Mouse (Mus musculus): ENCODE data around the gene Adamts20. TPM values are rescaled to one million over a fixed set of nuclear protein-coding genes. Genes with fewer than 3 reads are reported as not detected.

The Adamts20 gene
- polyA plus RNA-seq, 1 experiment: not detected

DNA sequence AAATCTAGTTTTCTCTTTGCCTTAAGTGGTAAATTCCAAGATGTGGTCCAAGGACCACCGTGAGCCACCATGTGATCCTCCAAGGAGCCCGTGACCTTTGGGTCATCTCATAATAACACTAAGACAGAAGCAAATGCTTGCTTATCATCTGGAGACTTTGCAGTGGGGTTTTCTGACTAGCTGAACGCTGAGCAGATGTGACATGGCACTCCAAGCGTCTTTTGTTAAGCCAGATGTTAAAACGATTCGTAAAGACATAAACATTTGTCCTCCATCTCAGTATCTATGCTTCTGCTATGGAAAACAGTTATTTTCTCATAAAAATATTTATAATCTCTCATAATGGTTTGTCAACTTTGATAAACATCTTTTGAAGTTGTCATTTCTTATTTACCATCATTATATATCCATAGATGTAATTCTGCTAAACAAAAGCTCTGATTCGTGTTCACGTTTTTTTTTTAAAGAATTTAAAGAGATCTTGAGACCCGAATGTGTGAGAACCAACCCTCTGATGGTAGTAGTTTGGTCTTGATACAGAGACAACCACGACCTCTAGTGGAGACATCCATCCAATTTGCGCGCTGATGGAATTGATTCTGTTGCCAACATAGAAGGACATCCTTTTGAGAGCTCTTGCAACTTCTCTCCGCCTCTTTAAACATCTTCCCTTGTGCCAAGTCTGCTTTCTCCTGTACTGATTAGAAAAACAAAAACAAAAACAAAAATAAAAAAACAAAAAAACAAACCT, 212.1 kb downstream of the Adamts20 start:
- no peak for TF ChIP-seq GATA1 (IDR thresholded peaks at IDR 0.05; ENCODE audit: low read length)

- TF ChIP-seq GATA1 (IDR thresholded peaks at IDR 0.05; ENCODE audit: low read length): no peak
Measured at GRCm38 (mm10) chr15:94249766-94250165, 215.5 kb downstream of the Adamts20 start.

- TF ChIP-seq GATA1 (IDR thresholded peaks at IDR 0.05; ENCODE audit: low read length): no peak
Measured at GRCm38 (mm10) chr15:94248386-94248785, 216.8 kb downstream of the Adamts20 start.

DNA sequence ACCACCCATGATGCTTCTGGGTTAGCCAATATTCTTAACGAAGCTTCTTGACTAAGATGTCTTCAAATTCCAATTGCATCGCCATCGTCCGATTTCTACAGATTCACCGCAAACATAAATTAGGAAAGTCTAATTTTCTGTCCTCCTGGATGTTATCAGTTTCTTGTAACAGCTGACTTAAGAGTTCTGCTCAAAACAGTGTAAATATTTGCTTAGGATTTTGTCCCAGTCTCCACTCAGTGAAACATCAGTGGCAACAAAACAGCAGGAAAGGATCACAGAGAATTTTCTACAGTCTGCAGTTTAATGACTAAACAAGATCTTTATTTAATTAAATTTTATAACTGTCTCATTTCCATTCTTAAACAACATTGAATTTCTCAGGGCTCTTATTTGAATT, 218.5 kb downstream of the Adamts20 start:
- no peak for TF ChIP-seq GATA1 (IDR thresholded peaks at IDR 0.05; ENCODE audit: low read length)

DNA sequence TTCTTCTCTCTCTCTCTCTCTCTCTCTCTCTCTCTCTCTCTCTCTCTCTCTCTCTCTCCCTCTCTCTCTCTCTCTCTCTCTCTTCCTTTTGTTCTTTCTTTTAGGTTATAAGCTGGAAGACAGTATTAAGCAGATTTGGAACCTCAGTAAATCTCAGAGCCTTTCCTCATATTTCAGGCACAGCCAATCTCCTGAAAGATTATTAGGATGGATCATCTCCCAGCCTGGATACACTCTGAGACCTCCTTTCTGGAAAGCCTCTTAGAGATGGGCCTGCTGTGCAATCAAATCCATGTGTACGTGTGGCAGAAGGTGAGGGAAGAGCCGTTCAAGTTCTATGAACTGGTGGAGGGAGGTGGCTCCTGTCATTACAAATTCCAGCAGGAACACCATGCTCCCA, 220.9 kb downstream of the Adamts20 start:
- no peak for TF ChIP-seq GATA1 (IDR thresholded peaks at IDR 0.05; ENCODE audit: low read length)

- TF ChIP-seq GATA1 (IDR thresholded peaks at IDR 0.05; ENCODE audit: low read length): no peak
Measured at GRCm38 (mm10) chr15:94242133-94242532, 223.1 kb downstream of the Adamts20 start.

DNA sequence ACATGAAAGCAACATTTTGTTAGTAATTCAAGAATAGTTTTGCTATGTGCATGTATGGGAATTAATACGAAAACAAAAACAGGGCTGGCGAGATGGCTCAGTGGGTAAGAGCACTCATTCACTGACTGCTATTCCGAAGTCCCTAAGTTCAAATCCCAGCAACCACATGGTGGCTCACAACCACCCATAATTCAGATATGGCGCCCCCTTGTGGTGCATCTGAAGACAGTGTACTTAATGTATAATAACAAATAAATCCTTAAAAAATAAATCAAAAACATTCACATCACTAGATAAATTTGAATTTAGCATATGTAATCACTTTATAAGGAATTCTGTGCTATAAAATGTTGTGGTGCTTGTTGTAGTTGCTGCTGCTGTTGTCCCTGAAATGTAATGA, 225.6 kb downstream of the Adamts20 start:
- no peak for TF ChIP-seq GATA1 (IDR thresholded peaks at IDR 0.05; ENCODE audit: low read length)

DNA sequence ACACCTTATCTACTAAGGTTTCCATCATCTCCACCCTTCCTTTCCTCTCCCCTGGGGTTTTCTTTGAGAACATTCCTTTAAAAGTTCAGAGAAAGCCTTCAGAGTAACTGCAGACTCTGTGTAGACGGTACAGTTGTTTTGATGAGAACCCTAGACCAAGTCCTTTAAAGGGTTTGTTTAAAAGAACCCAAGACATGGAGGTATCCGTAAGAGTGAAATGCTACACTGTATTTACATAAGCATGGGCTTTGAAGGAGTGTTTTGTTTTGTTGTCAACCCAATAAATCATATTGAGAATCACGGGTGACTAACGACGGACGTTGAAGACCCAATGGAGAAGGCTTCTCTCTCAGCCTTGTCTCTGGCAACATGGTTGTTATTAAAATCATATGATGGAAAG, 226.1 kb downstream of the Adamts20 start:
- TF ChIP-seq GATA1 (IDR thresholded peaks at IDR 0.05; ENCODE audit: low read length): no peak

- TF ChIP-seq GATA1 (IDR thresholded peaks at IDR 0.05; ENCODE audit: low read length): no peak
Measured at GRCm38 (mm10) chr15:94238058-94238876, 227.0 kb downstream of the Adamts20 start.

- no peak for TF ChIP-seq GATA1 (IDR thresholded peaks at IDR 0.05; ENCODE audit: low read length)
Measured at GRCm38 (mm10) chr15:94236726-94237125, 228.5 kb downstream of the Adamts20 start.

DNA sequence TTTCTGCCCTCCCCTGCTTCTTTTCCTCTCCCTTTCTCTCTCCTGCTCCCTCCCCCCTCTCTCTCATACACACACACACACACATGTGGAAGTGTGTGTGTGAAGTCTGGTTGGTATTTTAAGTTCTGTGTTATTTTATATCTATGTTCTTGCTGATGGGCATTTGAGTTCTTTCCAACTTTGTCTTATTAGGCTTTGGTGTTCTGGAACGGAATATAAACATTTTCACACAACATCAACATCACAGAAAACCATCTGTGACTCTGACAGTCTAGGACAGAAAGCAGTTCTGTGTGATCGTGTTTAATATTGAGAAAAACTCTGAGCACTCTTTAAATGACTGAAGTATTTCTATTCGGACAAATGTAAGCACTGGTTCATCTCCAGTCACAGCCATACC, 229.1 kb downstream of the Adamts20 start:
- TF ChIP-seq GATA1 (IDR thresholded peaks at IDR 0.05; ENCODE audit: low read length): no peak

DNA sequence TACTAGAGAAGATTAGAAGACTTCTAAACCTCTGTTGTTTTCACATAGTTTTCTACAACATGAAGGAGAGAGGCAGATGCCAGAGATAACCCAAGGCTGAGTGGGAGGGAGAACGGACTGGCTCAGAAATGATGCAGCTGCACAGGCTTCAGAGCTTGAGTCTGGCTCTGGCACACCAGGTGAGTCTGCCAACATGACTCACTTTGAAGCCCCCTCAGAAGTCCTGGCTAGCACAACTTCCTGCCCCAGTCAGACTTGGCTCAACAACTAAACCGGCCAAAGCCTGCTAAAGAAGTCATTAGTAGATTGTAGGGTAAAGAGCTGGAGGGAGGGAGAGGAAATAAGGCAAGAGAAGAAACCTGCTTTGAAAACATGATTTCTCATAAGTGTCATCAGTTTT, 230.0 kb downstream of the Adamts20 start:
- TF ChIP-seq GATA1 (IDR thresholded peaks at IDR 0.05; ENCODE audit: low read length): no peak

DNA sequence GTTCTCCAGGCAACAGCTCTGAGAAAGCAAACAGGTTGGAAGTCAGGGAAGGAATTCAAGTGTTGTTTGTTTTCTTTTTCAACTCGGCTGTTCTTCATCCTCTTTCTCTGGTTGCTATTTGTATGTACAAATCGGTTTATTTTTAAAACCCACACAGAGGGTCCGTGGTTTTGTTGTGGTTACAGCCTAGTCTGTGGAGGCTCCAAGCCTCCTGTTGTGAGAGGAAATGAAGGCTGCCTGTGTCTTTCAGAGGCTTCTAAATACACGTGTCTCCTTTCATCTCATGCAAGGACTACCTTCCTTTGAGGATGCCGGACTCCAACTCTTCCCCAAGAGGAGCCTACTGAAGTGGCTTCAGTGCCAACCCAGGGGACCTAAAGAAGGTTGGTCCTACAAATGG, 234.0 kb downstream of the Adamts20 start:
- no peak for TF ChIP-seq GATA1 (IDR thresholded peaks at IDR 0.05; ENCODE audit: low read length)

GRCm38 (mm10) chr15:94227388-94227787, 237.8 kb downstream of the Adamts20 start:
- TF ChIP-seq GATA1 (IDR thresholded peaks at IDR 0.05; ENCODE audit: low read length): no peak

GRCm38 (mm10) chr15:94223101-94223500, 242.1 kb downstream of the Adamts20 start:
- TF ChIP-seq GATA1 (IDR thresholded peaks at IDR 0.05; ENCODE audit: low read length): no peak

GRCm38 (mm10) chr15:94220686-94221085, 244.5 kb downstream of the Adamts20 start:
- TF ChIP-seq GATA1 (IDR thresholded peaks at IDR 0.05; ENCODE audit: low read length): no peak

Other genes with a start within 250 kb of the Adamts20 start
- gene Pus7l, start 78.1 kb upstream of the Adamts20 start, polyA plus RNA-seq (2012): 7.3 and 7.6 TPM in 2 replicates
- gene Irak4, start 78.2 kb upstream of the Adamts20 start, polyA plus RNA-seq (2012): 6.9 and 9.0 TPM in 2 replicates
- gene Twf1, start 124.5 kb upstream of the Adamts20 start, polyA plus RNA-seq (2012): 9.1 TPM in 2 replicates
- gene Tmem117, start 163.8 kb upstream of the Adamts20 start, polyA plus RNA-seq (2012): not detected in 2 replicates

All from G1E-ER4 (cell line).